Mouse (Mus musculus) olfactory bulb, adult 2 months (tissue): ENCODE results near the gene Zgrf1. TPM values are rescaled to one million over a fixed set of nuclear protein-coding genes. Genes with fewer than 3 reads are reported as not detected.

Source experiments
- H3K27ac ChIP-seq: fragments of 200-500 bp; 2 replicates; pipeline ENCODE4 v1.5.1; 2012; ENCODE audit warnings: low read depth, low read length; ENCODE audit not compliant: insufficient read depth
- H3K4me1 ChIP-seq: fragments of 200-500 bp; 2 replicates; pipeline ENCODE4 v1.6.1; 2012; ENCODE audit warnings: low read length; ENCODE audit not compliant: control insufficient read depth, insufficient read depth
- H3K4me3 ChIP-seq: fragments of 200-500 bp; 2 replicates; pipeline ENCODE4 v1.5.1; 2012; ENCODE audit warnings: mild to moderate bottlenecking, low read depth, low read length, moderate library complexity; ENCODE audit not compliant: insufficient read depth
- CTCF ChIP-seq: fragments of 200-500 bp; IDR thresholded peaks from 2 replicates; pipeline ENCODE4 v1.5.1; 2012; ENCODE audit warnings: low read depth, mild to moderate bottlenecking, low read length, moderate library complexity; ENCODE audit not compliant: insufficient read depth
- POLR2A ChIP-seq: fragments of 200-500 bp; IDR thresholded peaks from 2 replicates; pipeline ENCODE4 v1.6.1; 2012; ENCODE audit warnings: mild to moderate bottlenecking, low read depth, low read length, moderate library complexity; ENCODE audit not compliant: insufficient read depth
- WGBS: fragments of 180-500 bp; shearing (Covaris S2); methylation state at CpG from one replicate; pipeline ENCODE4 v1.1.7; 2018; 5-methylcytosine and 5-hydroxymethylcytosine counted together
- polyA plus RNA-seq: library from polyadenylated mRNA; stranded (reverse); fragments of >200 nt; gene quantifications from 2 replicates; pipeline ENCODE4 v1.2.4, GENCODE M21; 2012; ENCODE audit warnings: low replicate concordance; ENCODE audit not compliant: missing spikeins, insufficient read depth, insufficient read length

Zgrf1 gene
- polyA plus RNA-seq, 1 experiment = not detected

DNA sequence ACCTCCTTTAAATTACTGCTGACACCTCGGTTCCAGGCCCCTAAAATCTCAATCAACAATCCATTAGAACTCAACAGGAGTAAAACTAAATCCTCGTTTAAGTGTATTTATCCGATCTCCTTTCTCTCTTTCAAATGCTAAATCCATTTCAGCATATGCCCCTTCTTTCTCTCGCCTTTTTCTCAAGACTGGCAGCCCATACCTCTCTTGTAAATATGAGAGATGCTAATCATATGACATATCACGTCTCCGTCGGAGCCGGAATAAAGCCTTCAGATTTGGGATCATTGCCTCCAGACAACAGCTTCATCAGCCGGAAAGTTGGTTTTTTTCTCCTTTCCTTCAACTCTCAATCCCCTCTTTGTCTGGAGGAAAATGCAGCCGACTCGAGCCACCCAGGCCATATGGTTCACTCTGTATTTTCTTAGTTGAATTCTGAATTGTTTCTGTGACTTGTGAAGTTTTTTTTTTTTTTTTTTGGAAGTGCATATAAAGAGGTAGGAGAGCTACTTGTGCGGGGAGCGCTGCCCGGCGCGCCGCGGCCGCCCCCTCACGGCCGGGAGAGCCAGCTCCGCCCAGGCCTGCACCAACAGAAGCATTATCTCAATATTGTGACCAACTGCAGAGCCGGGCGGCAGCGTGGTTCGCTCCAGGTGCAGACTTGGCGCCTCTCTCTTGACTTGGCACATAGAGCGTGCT lies 72.6 kb downstream of the Zgrf1 start:
- Histone ChIP-seq H3K4me3 (no peak overlapping the region), H3K4me1 (peaks cover 4% of the 10 kb centered on the region; the same call in 1 of the 2 replicates), H3K27ac (no peak overlapping the region)
- WGBS = 4% methylated on average over 28 of the region's 28 CpGs
- TF ChIP-seq POLR2A (no peak), CTCF (no peak)

DNA sequence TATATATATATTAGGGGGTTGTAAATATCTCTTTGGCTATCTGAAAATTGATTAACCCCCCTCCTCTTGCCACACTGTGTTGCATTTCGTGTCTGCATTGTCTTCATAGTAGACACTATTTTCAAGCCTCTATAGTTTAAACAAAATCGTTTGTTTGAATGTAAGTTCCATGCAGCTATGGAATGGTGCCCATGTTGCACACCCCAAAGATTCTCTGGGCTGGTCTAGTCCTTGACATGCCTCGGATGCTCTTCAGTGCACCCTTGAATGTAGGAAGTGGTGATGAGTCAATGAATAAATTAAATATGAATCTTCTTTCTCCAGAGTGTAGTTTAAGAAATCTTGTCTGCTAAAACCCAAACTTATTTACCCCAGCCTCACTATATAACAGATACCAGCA lies 73.2 kb downstream of the Zgrf1 start:
- Histone ChIP-seq H3K4me3 (no peak overlapping the region), H3K27ac (no peak overlapping the region)
- WGBS = 16% methylated on average over 3 of the region's 3 CpGs

DNA sequence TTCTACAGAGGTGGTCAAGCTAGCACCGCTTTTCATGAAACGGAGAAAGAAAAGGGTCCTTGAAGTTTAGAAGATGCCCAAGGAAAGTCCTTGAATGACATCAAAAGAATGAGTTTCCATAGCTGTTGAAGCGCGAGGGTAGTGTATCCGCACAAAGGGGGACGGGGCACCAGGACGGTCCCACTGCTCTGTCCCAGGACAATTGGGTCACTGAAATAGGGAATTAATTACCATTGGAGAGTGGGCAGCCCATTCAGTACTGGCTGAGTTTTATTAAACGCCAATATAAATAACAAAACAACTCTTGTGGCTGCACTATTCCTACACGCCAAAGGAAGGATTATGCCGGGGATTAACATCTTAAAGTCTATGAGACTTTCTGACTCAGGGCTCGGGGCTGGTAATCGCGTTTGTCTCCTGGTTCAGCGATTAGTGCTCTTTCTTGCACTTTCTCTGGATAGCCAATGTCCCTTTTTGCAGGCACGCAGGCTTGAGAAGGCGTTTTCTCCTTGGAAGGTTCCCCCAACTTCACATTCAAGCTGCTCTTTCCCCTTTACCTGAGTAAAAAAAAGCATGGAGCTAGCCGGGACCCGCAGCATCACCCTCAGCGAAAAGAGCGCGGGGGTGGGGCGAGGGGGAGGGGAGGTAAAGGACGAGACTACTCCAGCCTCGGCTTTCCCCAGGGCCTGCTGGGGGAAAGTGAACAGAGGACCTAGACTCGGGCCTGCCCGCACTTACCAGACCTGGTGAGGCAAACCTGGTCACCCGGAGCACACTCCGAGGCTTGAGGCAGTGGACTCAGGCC lies 74.1 kb downstream of the Zgrf1 start:
- H3K4me3 ChIP-seq = no peak overlapping the region
- TF ChIP-seq POLR2A (no peak), CTCF (no peak)
- H3K27ac ChIP-seq = no peak overlapping the region
- 7% methylated on average over 28 of the region's 28 CpGs for WGBS
- H3K4me1 ChIP-seq = peaks cover 4% of the 10 kb centered on the region; the same call in 1 of the 2 replicates

More for the DNA sequence above, 73.2 kb downstream of the Zgrf1 start:
- peaks cover 4% of the 10 kb centered on the region; the same call in 1 of the 2 replicates for H3K4me1 ChIP-seq
- TF ChIP-seq POLR2A = no peak
- TF ChIP-seq CTCF = no peak

DNA sequence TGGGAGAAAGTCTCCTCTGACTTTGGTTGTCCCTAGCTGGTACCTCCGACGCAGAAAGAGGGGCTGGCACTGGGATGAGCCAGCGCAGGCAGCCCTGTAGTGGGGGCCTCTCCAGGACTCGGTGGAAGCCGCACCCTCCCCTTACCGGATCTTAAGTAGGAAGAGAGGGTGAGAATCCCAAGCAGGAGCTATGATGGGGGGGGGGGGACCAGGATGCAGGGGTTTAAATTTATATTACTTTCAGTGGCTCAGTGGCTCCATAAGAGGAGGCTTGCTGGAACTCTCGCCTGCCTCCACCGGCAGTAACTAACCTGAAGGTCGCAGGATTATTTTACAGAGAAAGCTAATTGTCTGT lies 74.6 kb downstream of the Zgrf1 start:
- Histone ChIP-seq H3K4me1 (peaks cover 8% of the 10 kb centered on the region; the same call in 1 of the 2 replicates), H3K4me3 (no peak overlapping the region), H3K27ac (no peak overlapping the region)
- TF ChIP-seq CTCF (no peak), POLR2A (no peak)
- WGBS = 13% methylated on average over 9 of the region's 9 CpGs

DNA sequence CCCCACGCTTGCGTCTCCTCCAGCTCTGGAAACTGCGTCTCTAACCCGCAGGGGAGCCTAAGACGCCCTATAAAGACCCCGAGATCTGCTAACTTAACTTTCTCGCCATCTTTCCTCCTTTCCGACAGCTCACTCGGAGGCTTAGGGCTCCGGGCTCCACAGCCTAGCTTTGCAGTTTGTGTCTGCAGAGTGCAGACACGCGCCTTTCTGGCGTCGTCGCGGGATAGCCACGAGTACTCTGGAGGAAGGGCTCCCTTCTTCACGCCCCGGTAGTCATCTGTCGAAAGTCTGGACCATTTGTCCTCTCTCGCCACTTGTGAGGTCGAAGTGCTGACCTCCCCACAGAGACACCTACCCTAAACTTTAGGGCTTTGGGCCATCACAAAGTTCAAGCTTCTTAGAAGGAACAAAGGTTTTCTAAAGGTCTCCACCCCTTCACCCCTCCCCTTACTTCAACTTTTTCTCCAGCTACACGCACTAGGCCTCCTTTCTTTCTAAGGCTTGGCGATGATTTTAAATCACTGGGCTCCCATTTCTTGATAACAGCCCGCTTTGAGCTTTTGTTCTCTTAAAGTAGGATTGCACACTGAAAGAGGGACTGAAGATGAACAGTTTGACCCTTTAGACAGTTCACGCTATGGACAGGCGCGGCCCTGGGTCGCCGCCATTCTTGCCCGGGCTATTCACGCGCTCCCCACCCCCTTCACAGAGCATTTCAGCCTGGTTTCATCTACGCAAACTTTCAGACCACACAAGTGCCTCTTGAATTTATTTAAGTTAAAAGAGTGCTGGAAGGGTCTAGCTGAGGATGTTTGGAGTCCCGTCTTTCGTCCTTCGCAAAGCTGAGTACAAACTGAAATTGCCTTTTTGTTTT lies 75.3 kb downstream of the Zgrf1 start:
- 17% methylated on average over 37 of the region's 37 CpGs for WGBS
- no peak overlapping the region for H3K27ac ChIP-seq
- TF ChIP-seq POLR2A = no peak
- TF ChIP-seq CTCF = no peak
- no peak overlapping the region for H3K4me3 ChIP-seq
- peaks cover 14% of the 10 kb centered on the region for H3K4me1 ChIP-seq

DNA sequence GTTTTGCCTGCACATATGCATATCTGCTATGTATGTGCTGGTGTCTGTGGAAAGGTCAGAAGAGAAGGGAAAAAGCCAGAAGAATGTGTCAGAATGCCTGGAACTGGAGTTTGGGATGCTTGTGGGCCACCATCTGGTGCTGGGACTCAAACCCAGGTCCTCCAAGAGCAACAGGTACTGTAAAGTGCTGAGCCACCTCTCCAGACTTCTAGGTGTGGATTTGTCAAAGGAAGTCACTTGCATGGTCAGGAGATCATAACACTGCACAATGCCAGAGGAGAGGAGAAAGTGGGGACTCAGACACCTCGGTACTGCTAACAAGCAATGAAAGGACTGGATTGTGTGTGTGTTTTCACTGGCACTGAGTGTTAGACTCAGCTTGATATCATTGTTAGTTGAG lies 76.9 kb downstream of the Zgrf1 start:
- TF ChIP-seq CTCF (no peak), POLR2A (no peak)
- peaks cover 23% of the 10 kb centered on the region for H3K4me1 ChIP-seq
- no peak overlapping the region for H3K27ac ChIP-seq
- 26% methylated on average over 1 of the region's 1 CpGs for WGBS
- H3K4me3 ChIP-seq = no peak overlapping the region

DNA sequence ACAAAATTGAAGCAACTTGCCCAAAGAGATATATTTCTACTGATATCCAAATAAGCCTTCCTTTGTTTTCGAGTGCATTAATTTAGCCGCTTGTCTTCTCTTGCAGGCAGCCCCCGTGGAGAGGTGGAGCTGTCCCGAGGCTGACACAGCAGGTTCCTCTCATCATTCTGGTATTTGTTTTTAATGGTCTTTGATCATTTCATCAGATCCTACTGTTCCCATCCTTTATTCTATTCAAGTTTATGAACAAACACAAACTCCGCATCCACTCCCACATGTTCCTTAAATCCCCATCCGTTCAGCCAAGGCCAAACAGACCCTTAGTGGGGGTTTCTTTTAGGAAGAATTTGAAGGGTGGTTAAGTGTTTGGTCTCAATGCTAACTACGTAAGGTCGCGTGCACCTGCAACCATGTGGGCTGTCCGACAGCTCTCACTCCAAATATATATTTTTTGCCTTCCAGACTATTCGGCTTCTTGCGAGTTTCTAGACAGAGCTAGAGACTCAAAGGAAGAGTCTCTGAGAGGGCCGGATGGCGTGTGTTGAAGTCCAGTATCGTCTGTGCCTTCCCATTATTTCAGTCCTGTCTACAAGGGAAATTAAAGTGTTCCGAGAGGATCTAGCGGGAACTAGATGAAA lies 77.6 kb downstream of the Zgrf1 start:
- peaks cover 20% of the 10 kb centered on the region for H3K4me1 ChIP-seq
- WGBS = 21% methylated on average over 17 of the region's 17 CpGs
- TF ChIP-seq CTCF (no peak), POLR2A (no peak)

DNA sequence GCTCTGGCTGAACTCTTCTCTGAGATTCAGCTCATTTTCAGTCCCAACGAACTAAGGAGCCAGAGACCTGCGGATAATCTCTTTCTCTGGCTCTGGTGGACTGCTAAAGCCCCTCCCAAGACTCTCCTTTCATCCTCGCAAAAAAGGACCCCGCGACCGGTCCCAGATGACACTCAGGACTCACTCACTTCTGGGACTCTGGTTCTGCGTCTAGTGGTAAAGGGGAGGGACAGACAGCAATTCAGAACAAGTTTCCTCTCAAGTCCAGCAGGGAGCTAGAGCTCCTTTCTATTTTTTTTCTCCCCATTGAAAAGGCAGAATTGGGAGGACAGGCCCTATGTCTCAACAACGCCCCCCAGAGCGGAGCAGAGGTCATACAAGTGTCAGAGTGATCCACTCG lies 78.3 kb downstream of the Zgrf1 start:
- WGBS = 3% methylated on average over 10 of the region's 10 CpGs
- H3K27ac ChIP-seq = no peak overlapping the region
- H3K4me3 ChIP-seq = no peak overlapping the region
- no peak for TF ChIP-seq POLR2A
- no peak for TF ChIP-seq CTCF
- H3K4me1 ChIP-seq = peaks cover 20% of the 10 kb centered on the region

More for the DNA sequence above, 77.6 kb downstream of the Zgrf1 start:
- H3K4me3 ChIP-seq = no peak overlapping the region
- H3K27ac ChIP-seq = no peak overlapping the region
